Mouse (Mus musculus) hindbrain, embryonic 15.5 days (tissue): ENCODE results near the gene BC028528. TPM values are rescaled to one million over a fixed set of nuclear protein-coding genes. Genes with fewer than 3 reads are reported as not detected.

Experiments used
- ATAC-seq: fragments of 200-750 bp; cut with Nextera tagmentation; 2 replicates; pipeline ENCODE4 v1.8.0; 2017; ENCODE audit warnings: low read depth, moderate number of reproducible peaks, moderate TSS enrichment; ENCODE audit not compliant: low FRiP score
- H3K27ac ChIP-seq: fragments of 300-500 bp; sonication (generic); replicated peaks from 2 replicates; pipeline ENCODE4 v1.5.1; 2015; ENCODE audit warnings: mild to moderate bottlenecking, inconsistent platforms
- H3K27me3 ChIP-seq: fragments of 300-500 bp; sonication (generic); 2 replicates; pipeline ENCODE4 v1.6.1; 2015; ENCODE audit warnings: control low read depth, inconsistent platforms
- H3K36me3 ChIP-seq: fragments of 300-500 bp; sonication (generic); 2 replicates; pipeline ENCODE4 v1.6.1; 2015; ENCODE audit warnings: control low read depth, inconsistent platforms
- H3K4me1 ChIP-seq: fragments of 300-500 bp; sonication (generic); replicated peaks from 2 replicates; pipeline ENCODE4 v1.6.1; 2015; ENCODE audit warnings: control low read depth, inconsistent platforms
- H3K4me2 ChIP-seq: fragments of 300-500 bp; sonication (generic); 2 replicates; pipeline ENCODE4 v1.6.1; 2015; ENCODE audit warnings: moderate library complexity, mild to moderate bottlenecking, inconsistent platforms
- H3K4me3 ChIP-seq: fragments of 300-500 bp; sonication (generic); 2 replicates; pipeline ENCODE4 v1.5.1; 2015; ENCODE audit warnings: mild to moderate bottlenecking, inconsistent platforms
- H3K9ac ChIP-seq: fragments of 300-500 bp; sonication (generic); 2 replicates; pipeline ENCODE4 v1.6.1; 2015; ENCODE audit warnings: inconsistent platforms
- H3K9me3 ChIP-seq: fragments of 300-500 bp; sonication (generic); 2 replicates; pipeline ENCODE4 v1.6.1; 2016; ENCODE audit warnings: control low read depth, inconsistent platforms
- WGBS: fragments of 180-500 bp; shearing (Covaris S2); methylation state at CpG from one replicate; pipeline ENCODE4 v1.1.7; 2015; 5-methylcytosine and 5-hydroxymethylcytosine counted together
- polyA plus RNA-seq: library from polyadenylated mRNA; unstranded; fragments of >200 nt; fragmentation: Nextera tagmentation; extraction: Ambion mirVana; gene quantifications from 2 replicates; pipeline ENCODE4 v1.2.1, GENCODE M21; 2015

The BC028528 gene
- polyA plus RNA-seq, result 19.8 and 22.8 TPM in 2 replicates

- Histone ChIP-seq H3K9me3 (no peaks in the 10 kb centered on the region), H3K36me3 (no peaks in the 10 kb centered on the region), H3K9ac (0 out of 2 replicates have a peak within 1 kb of the TSS, but pooled peaks have one; percentile 4), H3K4me3 (peak within 1 kb of the TSS; percentile 6), H3K4me1 (peaks cover 24% of the 10 kb centered on the region), H3K4me2 (peak within 1 kb of the TSS; percentile 35), H3K27me3 (no peaks in the 10 kb centered on the region), H3K27ac (peak within 1 kb of the TSS; percentile 43)
- 26% methylated on average over 12 of the region's 12 CpGs for WGBS
- no peak for ATAC-seq
Observed at GRCm38 (mm10) chr3:95891211-95892065, at the start of gene BC028528. TSS of gene BC028528 (minus strand) at chr3:95892005.

GRCm38 (mm10) chr3:95938835-95939234 is 47.0 kb upstream of the BC028528 start:
- H3K4me1 ChIP-seq, result no peaks in the 10 kb centered on the region
- ATAC-seq, result no peak
- no peak overlapping the region for H3K9ac ChIP-seq
- peaks cover 70% of the 10 kb centered on the region for H3K36me3 ChIP-seq
- no peak overlapping the region for H3K27ac ChIP-seq
- H3K9me3 ChIP-seq, result no peaks in the 10 kb centered on the region
- 94% methylated on average over 15 of the region's 15 CpGs for WGBS
- no peak overlapping the region for H3K4me2 ChIP-seq
- no peaks in the 10 kb centered on the region for H3K27me3 ChIP-seq
- H3K4me3 ChIP-seq, result no peak overlapping the region

GRCm38 (mm10) chr3:95938217-95938616 is 46.4 kb upstream of the BC028528 start:
- Histone ChIP-seq H3K4me1 (no peaks in the 10 kb centered on the region), H3K9me3 (no peaks in the 10 kb centered on the region), H3K4me3 (no peak overlapping the region), H3K27ac (no peak overlapping the region), H3K9ac (no peak overlapping the region), H3K4me2 (no peak overlapping the region), H3K27me3 (no peaks in the 10 kb centered on the region), H3K36me3 (peaks cover 70% of the 10 kb centered on the region)
- ATAC-seq, result no peak
- 96% methylated on average over 8 of the region's 8 CpGs for WGBS

GRCm38 (mm10) chr3:95934448-95934847 is 42.6 kb upstream of the BC028528 start:
- ATAC-seq, result no peak
- peaks cover 43% of the 10 kb centered on the region for H3K36me3 ChIP-seq

GRCm38 (mm10) chr3:95933111-95933750 is 41.4 kb upstream of the BC028528 start:
- H3K4me3 ChIP-seq, result no peak overlapping the region
- ATAC-seq, result no peak

More at GRCm38 (mm10) chr3:95934448-95934847, 42.6 kb upstream of the BC028528 start:
- Histone ChIP-seq H3K9ac (no peak overlapping the region), H3K4me2 (no peak overlapping the region), H3K4me3 (no peak overlapping the region), H3K4me1 (peaks cover 11% of the 10 kb centered on the region), H3K9me3 (no peaks in the 10 kb centered on the region), H3K27me3 (no peaks in the 10 kb centered on the region), H3K27ac (no peak overlapping the region)
- WGBS, result 93% methylated on average over 1 of the region's 1 CpGs

GRCm38 (mm10) chr3:95932566-95932965 is 40.8 kb upstream of the BC028528 start:
- H3K4me3 ChIP-seq, result no peak overlapping the region
- WGBS, result 93% methylated on average over 7 of the region's 7 CpGs
- no peak for ATAC-seq
- no peak overlapping the region for H3K27ac ChIP-seq
- H3K27me3 ChIP-seq, result no peaks in the 10 kb centered on the region
- H3K9ac ChIP-seq, result no peak overlapping the region
- H3K4me2 ChIP-seq, result no peak overlapping the region
- H3K9me3 ChIP-seq, result no peaks in the 10 kb centered on the region
- H3K4me1 ChIP-seq, result peaks cover 11% of the 10 kb centered on the region
- H3K36me3 ChIP-seq, result peaks cover 24% of the 10 kb centered on the region

More at GRCm38 (mm10) chr3:95933111-95933750, 41.4 kb upstream of the BC028528 start:
- Histone ChIP-seq H3K4me1 (peaks cover 11% of the 10 kb centered on the region), H3K36me3 (peaks cover 30% of the 10 kb centered on the region), H3K4me2 (no peak overlapping the region), H3K9me3 (no peaks in the 10 kb centered on the region), H3K27me3 (no peaks in the 10 kb centered on the region), H3K27ac (no peak overlapping the region), H3K9ac (no peak overlapping the region)
- WGBS, result 96% methylated on average over 7 of the region's 7 CpGs

- H3K27ac ChIP-seq, result no peak overlapping the region
- no peak for ATAC-seq
- WGBS, result 40% methylated on average over 1 of the region's 1 CpGs
Observed at GRCm38 (mm10) chr3:95932157-95932556, 40.4 kb upstream of the BC028528 start.

GRCm38 (mm10) chr3:95931471-95931870 is 39.7 kb upstream of the BC028528 start:
- H3K27ac ChIP-seq, result no peak overlapping the region
- 92% methylated on average over 1 of the region's 1 CpGs for WGBS
- no peaks in the 10 kb centered on the region for H3K27me3 ChIP-seq
- peaks cover 17% of the 10 kb centered on the region for H3K36me3 ChIP-seq
- ATAC-seq, result no peak
- no peak overlapping the region for H3K4me3 ChIP-seq
- peaks cover 11% of the 10 kb centered on the region for H3K4me1 ChIP-seq
- no peak overlapping the region for H3K4me2 ChIP-seq
- no peak overlapping the region for H3K9ac ChIP-seq
- H3K9me3 ChIP-seq, result no peaks in the 10 kb centered on the region

More at GRCm38 (mm10) chr3:95932157-95932556, 40.4 kb upstream of the BC028528 start:
- Histone ChIP-seq H3K4me1 (peaks cover 11% of the 10 kb centered on the region), H3K9ac (no peak overlapping the region), H3K4me2 (no peak overlapping the region), H3K36me3 (peaks cover 20% of the 10 kb centered on the region), H3K9me3 (no peaks in the 10 kb centered on the region), H3K27me3 (no peaks in the 10 kb centered on the region), H3K4me3 (no peak overlapping the region)

- Histone ChIP-seq H3K9me3 (no peaks in the 10 kb centered on the region), H3K27ac (peak overlapping the region; percentile 88; the same call in 1 of the 2 replicates), H3K27me3 (no peaks in the 10 kb centered on the region), H3K4me1 (peaks cover 11% of the 10 kb centered on the region), H3K9ac (peak overlapping the region; percentile 63), H3K36me3 (peaks cover 17% of the 10 kb centered on the region), H3K4me2 (peak overlapping the region; percentile 88), H3K4me3 (peak overlapping the region; percentile 97)
- WGBS, result 2% methylated on average over 5 of the region's 5 CpGs
- no peak for ATAC-seq
Observed at GRCm38 (mm10) chr3:95930471-95930789, 38.6 kb upstream of the BC028528 start.

- no peak for ATAC-seq
- Histone ChIP-seq H3K4me1 (peaks cover 11% of the 10 kb centered on the region), H3K4me3 (peak overlapping the region; percentile 97), H3K4me2 (peak overlapping the region; percentile 88), H3K27me3 (no peaks in the 10 kb centered on the region), H3K36me3 (peaks cover 11% of the 10 kb centered on the region), H3K9me3 (no peaks in the 10 kb centered on the region), H3K27ac (peak overlapping the region; percentile 88), H3K9ac (peak overlapping the region; percentile 63)
- WGBS, result under 1% methylated on average over 103 of the region's 105 CpGs
Observed at GRCm38 (mm10) chr3:95929581-95930470, 38.0 kb upstream of the BC028528 start.

GRCm38 (mm10) chr3:95928658-95929503 is 37.1 kb upstream of the BC028528 start, which contains the start of gene Anp32e:
TSS of gene Anp32e (plus strand) at chr3:95929246.
- WGBS, result under 1% methylated on average over 47 of the region's 49 CpGs
- ATAC-seq, result peak; percentile 100
- no peaks in the 10 kb centered on the region for H3K9me3 ChIP-seq
- H3K4me2 ChIP-seq, result peak within 1 kb of the TSS; percentile 88
- H3K27me3 ChIP-seq, result no peaks in the 10 kb centered on the region
- H3K27ac ChIP-seq, result peak within 1 kb of the TSS; percentile 88
- H3K4me3 ChIP-seq, result peak within 1 kb of the TSS; percentile 97
- peaks cover 11% of the 10 kb centered on the region for H3K4me1 ChIP-seq
- H3K9ac ChIP-seq, result peak within 1 kb of the TSS; percentile 63
- peaks cover 1% of the 10 kb centered on the region; the same call in 1 of the 2 replicates for H3K36me3 ChIP-seq
